Mouse (Mus musculus) cerebral cortex, adult 2 months (tissue): ENCODE data around the gene Crip1.

Source experiments
- WGBS: fragments of 180-500 bp; shearing (Covaris S2); methylation state at CpG from one replicate; pipeline ENCODE4 v1.1.7; 2018; 5-methylcytosine and 5-hydroxymethylcytosine counted together

The Crip1 gene

GRCm38 (mm10) chr12:113130732-113131131 lies 15.4 kb upstream of the Crip1 start:
- WGBS: 94% methylated on average over 8 of the region's 8 CpGs

GRCm38 (mm10) chr12:113131601-113132000 lies 14.5 kb upstream of the Crip1 start:
- 98% methylated on average over 14 of the region's 14 CpGs for WGBS

- 5% methylated on average over 2 of the region's 2 CpGs for WGBS
Measured at GRCm38 (mm10) chr12:113132567-113132966, 13.5 kb upstream of the Crip1 start.

- WGBS: 80% methylated on average over 9 of the region's 9 CpGs
Measured at GRCm38 (mm10) chr12:113133260-113133659, 12.9 kb upstream of the Crip1 start.

- WGBS: 77% methylated on average over 5 of the region's 5 CpGs
Measured at GRCm38 (mm10) chr12:113133861-113134403, 12.2 kb upstream of the Crip1 start.

GRCm38 (mm10) chr12:113134502-113134901 lies 11.6 kb upstream of the Crip1 start:
- WGBS: 77% methylated on average over 4 of the region's 4 CpGs

GRCm38 (mm10) chr12:113135401-113135800 lies 10.7 kb upstream of the Crip1 start:
- 83% methylated on average over 7 of the region's 7 CpGs for WGBS

- 60% methylated on average over 17 of the region's 17 CpGs for whole genome bisulfite sequencing
Measured at GRCm38 (mm10) chr12:113136492-113137020, 9.6 kb upstream of the Crip1 start.

GRCm38 (mm10) chr12:113137260-113138213 lies 8.6 kb upstream of the Crip1 start:
- 84% methylated on average over 18 of the region's 18 CpGs for WGBS

GRCm38 (mm10) chr12:113138291-113138690 lies 7.8 kb upstream of the Crip1 start:
- WGBS: 92% methylated on average over 6 of the region's 6 CpGs

- 42% methylated on average over 11 of the region's 11 CpGs for WGBS
Measured at GRCm38 (mm10) chr12:113138901-113139864, 6.9 kb upstream of the Crip1 start.

- WGBS: under 1% methylated on average over 68 of the region's 68 CpGs
Measured at GRCm38 (mm10) chr12:113139908-113140615, 6.1 kb upstream of the Crip1 start, which contains the start of gene Crip2. Crip2 (plus strand) TSS chr12:113140236.

GRCm38 (mm10) chr12:113140616-113141411 lies 5.3 kb upstream of the Crip1 start:
- 4% methylated on average over 49 of the region's 49 CpGs for WGBS

GRCm38 (mm10) chr12:113141531-113141973 lies 4.6 kb upstream of the Crip1 start:
- WGBS: 14% methylated on average over 8 of the region's 8 CpGs

- WGBS: 19% methylated on average over 15 of the region's 15 CpGs
Measured at GRCm38 (mm10) chr12:113142021-113142975, 3.8 kb upstream of the Crip1 start.

- 49% methylated on average over 7 of the region's 7 CpGs for WGBS
Measured at GRCm38 (mm10) chr12:113143164-113143563, 3.0 kb upstream of the Crip1 start.

GRCm38 (mm10) chr12:113144001-113144756 lies 1.9 kb upstream of the Crip1 start:
- WGBS: 78% methylated on average over 20 of the region's 20 CpGs

GRCm38 (mm10) chr12:113144886-113145285 lies 1.2 kb upstream of the Crip1 start:
- WGBS: 86% methylated on average over 16 of the region's 16 CpGs
